ENCODE assay signal across 24 mouse cellular contexts in the genomic region with DNA sequence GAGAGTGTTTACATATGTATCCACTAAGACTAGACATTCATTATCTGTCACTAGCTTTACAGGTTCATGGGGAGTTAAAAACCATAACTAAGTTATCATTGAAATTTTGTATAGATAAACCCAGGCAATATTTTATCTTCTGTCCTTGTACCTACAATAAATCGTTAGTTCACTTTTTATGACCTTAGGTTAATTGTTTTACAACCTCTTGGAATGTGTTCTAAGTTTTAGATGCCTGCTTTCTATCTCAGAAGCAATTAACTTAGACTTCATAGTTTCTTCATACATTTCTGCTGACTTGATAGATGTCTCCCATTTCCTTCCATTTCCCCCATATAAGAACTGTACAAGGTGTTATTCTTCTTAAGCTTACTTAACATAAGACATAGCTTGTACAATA.
"Had no signal": no experiment of that assay in that cellular context is flagged by ENCODE, and none has a peak within 500 bp of the region (broad histone marks: within the 10 kb centered on the region; RNA-seq: fewer than 3 reads in every experiment).

No protein-coding gene starts in this region.

- DNase-seq: gastrocnemius, adult 2 months; gastrocnemius, postnatal 14 days; gastrocnemius, postnatal 36 days; heart, adult 18-20 months; heart, postnatal 10 days; heart, postnatal 4 days; kidney, adult 2 months; kidney, postnatal 14 days; kidney, postnatal 36 days; liver; liver, embryonic 13.5 days; liver, postnatal 0 days had no signal

- H3K9me3 ChIP-seq: heart, embryonic 10.5 days; heart, embryonic 12.5 days; hindbrain, embryonic 10.5 days; hindbrain, embryonic 12.5 days; limb, embryonic 10.5 days; limb, embryonic 12.5 days; liver, embryonic 13.5 days; liver, embryonic 15.5 days had no signal

- H3K9ac ChIP-seq: heart, embryonic 12.5 days; hindbrain, embryonic 12.5 days; limb, embryonic 12.5 days; liver, embryonic 15.5 days; liver, postnatal 0 days had no signal

- H3K36me3 ChIP-seq: heart, embryonic 10.5 days; heart, embryonic 12.5 days; hindbrain, embryonic 10.5 days; hindbrain, embryonic 12.5 days; limb, embryonic 10.5 days; limb, embryonic 12.5 days; liver, embryonic 13.5 days; liver, embryonic 15.5 days had no signal

- H3K4me3 ChIP-seq: gastrocnemius, adult 2 months had no signal

- ATAC-seq: hindbrain, embryonic 16.5 days; inflammation-experienced regulatory T-cells, adult 6 months; liver, postnatal 0 days had no signal

- H3K4me1 ChIP-seq: heart, embryonic 12.5 days; limb, embryonic 12.5 days had no signal

- H3K27ac ChIP-seq: gastrocnemius, adult 2 months; heart, embryonic 10.5 days; hindbrain, embryonic 10.5 days; hindbrain, embryonic 12.5 days; hindbrain, embryonic 14.5 days; layer of hippocampus, adult 2 months; left cerebral cortex, adult 2 months; limb, embryonic 10.5 days; limb, embryonic 12.5 days; liver, embryonic 13.5 days; liver, embryonic 15.5 days had no signal

- H3K27me3 ChIP-seq: heart, embryonic 12.5 days; hindbrain, embryonic 12.5 days; limb, embryonic 12.5 days; liver, embryonic 13.5 days; liver, embryonic 15.5 days had no signal
